Mouse (Mus musculus): ENCODE data around the gene 6330409D20Rik.

The 6330409D20Rik gene

DNA sequence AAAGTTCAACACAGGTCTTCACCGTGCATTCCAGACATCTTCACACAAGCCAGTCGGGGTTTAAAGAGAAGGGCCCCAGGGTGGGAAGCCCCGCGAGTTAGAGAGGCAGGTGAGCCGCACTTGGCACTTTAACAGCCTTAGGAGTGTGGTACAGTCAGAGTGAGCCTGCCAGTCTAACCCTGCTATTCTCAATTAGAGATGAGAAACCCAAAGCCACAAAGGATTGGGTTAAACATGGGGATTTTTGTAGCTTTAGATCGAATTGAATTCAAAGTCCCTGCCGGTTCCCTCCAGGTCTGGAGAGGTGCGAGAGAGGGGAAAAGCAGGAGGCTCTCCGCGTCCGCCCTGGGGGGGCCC, at the start of gene 6330409D20Rik:
6330409D20Rik (minus strand) TSS at position 101 of the 357 bp plus-strand sequence.
- DNase-seq = no peak

DNA sequence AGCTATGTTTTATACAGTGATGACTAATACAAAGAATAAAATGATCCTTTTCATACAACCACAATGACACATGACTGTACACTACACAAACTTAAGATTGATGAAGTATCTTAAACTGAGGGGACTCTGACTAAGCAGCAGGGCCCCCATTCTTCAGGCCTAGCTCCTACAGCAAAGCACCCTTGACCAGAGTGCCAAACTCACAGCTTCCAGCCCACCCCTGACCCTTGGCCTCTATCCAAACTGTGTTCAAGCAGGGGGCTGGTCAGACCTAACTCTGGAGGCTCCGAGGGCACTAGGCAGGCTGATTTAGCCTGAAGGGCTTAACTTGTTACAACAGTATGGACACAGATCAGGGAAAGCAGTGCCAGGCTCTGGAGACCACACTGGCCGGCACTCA, 47.8 kb upstream of the 6330409D20Rik start:
- DNase-seq = no peak

DNA sequence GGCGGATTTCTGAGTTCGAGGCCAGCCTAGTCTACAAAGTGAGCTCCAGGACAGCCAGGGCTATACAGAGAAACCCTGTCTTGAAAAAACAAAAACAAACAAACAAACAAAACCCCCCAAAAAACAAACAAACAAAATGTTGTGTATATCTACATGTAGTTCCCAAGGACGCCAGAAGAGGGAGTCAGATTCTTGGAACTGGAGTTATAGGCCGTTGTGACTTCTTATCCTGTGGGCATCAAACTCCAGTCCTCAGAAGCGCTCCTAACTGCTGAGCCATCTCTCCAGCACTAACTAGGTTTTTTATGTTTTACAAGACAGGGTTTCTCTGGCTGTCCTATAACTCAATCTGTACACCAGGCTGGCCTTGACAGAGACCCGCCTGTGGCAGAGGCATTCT, 46.4 kb upstream of the 6330409D20Rik start:
- no peak for DNase-seq

DNA sequence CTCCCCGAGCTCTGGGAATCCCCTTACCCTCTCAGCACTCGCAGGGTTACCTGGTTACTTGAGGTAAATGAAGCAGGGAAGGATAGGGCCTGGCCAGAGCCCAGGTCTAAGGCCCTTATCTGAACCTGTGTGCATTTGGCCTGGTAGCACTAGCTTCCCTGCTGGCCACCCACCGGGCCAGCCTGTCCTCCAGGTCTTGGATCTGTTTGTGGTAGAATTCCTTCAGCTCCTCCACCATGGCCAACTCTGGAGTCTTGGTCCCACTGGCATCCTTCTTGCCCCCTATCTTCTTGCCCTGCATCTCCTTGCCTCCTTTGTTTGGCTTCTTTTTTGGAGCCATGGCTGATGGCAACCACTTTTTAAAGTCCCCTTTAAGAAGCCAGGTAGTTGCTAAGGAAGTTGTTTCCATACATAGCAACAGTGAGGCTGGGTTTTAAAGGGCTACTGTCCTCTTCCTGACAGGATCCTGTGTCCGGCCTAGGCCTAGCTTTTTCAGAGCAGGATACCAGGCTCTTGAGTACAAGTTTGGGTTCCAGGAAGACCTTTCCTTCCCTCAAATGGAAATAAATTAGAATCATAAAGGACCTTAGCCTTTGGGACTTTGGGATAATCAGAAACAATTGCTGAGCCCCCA, 43.3 kb upstream of the 6330409D20Rik start, which contains the start of gene Cfap157:
Cfap157 (minus strand) TSS at position 381 of the 634 bp plus-strand sequence.
- no peak for DNase-seq

GRCm38 (mm10) chr2:32781710-32782109, 40.9 kb upstream of the 6330409D20Rik start:
- peak; percentile 10 for DNase-seq

DNA sequence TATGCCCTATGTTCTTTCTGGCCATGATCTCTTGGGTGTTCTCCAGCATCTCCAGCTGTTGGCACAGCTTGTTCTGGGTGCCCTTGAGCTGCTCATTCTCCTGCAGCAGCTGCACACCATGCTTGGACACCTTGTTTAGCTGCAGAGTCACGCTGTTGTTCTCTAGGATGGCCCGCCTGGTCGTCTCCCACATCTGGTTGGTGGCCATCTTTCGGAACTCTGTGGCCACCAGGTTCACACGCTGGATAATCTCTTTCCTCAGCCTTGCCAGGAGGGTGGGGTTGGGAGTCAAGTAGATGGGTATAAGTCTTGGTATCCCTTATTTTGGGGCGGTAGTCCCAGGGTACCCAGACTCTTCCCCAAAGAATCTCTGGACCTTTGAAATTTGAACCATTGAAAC, 38.9 kb upstream of the 6330409D20Rik start:
- no peak for DNase-seq

DNA sequence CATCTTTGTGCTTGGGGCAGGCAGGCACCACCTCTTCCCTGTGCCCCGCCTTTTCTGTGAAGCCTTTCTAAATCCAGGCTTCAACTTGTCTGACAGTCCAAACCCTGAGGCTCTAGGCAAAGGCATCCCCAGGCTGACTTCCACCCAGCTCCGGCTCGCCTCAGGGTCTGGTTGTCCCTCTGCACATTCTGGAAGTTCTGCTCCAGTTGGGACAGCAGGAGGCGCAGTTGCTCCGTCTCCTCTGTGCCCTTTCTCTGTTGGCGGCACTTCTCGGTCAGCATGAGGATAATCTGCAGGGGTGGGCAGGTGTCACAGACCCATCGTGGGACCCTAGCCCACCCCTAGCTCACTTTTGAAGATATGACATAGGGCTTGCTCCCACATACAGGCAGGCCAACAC, 38.3 kb upstream of the 6330409D20Rik start:
- peak; percentile 73 for DNase-seq

- DNase-seq = peak; percentile 93
Observed at GRCm38 (mm10) chr2:32778081-32778480, 37.3 kb upstream of the 6330409D20Rik start.

DNA sequence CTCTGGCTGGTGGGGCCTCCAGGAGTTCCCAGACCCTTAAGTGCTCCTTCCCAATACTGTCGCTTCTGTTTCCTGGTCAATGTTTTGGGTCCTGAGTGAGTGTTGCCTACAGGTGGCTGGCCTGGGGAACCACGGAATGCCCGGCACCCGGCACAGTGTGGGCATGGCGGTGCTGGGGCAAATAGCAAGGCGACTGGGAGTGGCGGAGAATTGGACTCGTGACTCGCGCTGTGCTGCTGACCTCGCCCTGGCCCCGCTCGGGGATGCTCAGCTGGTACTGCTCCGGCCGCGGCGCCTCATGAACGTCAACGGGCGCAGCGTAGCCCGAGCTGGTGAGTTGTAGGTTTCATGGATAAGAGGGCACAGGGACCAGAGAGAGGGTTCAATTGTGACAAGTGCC, 35.4 kb upstream of the 6330409D20Rik start:
- peak; percentile 45 for DNase-seq

GRCm38 (mm10) chr2:32775359-32776074, 34.7 kb upstream of the 6330409D20Rik start, which contains the start of the genes Ttc16 and Ptrh1:
Gene Ttc16 (minus strand): TSS chr2:32775633.
Gene Ptrh1 (plus strand): TSS chr2:32775786.
- DNase-seq = peak; percentile 97

DNA sequence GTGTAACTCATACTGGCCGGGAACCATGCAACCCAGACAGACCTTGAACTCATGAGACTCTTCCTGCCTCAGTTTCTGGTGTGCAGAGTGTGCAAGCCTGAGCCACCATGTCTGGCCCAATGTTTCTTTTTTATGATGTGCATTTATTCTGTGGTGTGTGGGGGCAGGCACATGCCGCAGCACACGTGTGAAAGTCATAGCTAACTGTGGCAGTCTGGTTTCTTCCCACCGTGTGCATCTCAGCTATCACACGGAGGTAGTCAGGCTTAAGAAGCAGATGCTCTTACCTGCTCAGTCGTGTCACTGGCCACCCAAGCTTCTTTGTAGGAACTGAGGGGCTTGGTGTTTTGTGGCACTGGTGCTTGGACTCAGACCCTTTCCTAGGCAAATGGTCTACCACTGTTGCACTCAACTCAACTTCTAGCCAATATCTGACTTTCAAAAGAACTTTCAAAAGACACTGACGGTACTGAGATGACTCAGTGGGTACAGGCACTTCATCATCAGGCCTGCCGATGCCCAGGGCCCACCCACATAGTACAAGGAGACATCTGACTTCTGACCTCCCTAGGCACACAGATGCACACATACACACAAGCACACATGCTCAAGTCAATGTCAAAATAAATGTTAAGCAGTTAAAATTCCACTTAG, 31.9 kb upstream of the 6330409D20Rik start:
- DNase-seq = no peak

DNA sequence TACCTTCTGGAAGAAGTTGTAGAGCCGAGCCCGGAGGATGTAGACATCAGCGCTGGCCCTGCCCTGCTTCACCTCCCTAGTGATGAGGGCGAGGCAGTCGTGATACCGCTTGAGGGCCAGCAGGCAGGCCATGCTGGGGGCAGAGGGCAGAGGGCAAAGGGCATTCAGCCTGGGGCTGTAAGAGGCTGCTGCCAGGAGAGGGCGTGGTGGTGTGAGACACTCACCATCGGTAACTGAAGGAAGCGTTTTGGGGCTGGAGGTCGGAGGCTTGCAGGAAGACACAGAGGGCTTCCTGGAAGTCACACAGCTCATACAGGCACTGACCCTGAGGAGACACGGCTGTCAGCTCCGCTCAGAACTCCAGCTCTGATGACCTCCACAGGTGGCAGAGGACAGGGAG, 31.1 kb upstream of the 6330409D20Rik start:
- peak; percentile 44 for DNase-seq

DNA sequence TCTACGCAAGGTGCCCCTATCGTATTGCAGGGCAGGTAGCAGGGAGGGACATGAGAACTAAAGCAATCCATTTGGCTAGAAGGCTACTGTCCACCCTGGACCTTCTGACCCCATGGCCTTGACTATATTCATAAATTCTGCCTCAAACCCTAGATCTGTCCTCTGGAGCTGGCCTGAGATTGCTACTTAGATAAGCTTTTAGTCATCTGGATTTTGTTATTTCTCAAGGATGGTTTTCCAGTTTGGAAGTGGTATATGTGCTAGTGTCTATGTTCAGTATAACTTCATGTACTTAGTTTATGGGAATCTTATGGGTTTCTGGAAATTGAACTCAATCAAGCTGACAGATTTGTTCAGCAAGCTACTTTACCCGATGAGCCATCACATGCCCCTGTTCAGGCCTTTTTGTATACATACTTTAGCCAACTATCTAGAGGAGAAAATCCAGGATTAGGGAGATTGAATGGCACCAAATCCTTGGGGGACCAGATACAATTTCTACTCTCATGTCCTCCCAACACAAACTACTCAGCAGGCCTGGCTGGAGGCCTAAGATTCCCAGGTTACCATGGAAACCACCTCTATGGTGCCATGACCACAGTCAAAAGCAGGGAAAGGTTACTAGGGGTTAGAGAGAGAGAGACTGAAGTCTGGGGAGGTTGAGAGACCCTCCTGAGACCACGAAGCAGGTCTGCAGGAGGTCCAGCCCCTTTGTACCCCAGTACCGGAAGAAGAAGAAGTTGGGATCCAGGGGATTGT, 28.7 kb upstream of the 6330409D20Rik start:
- no peak for DNase-seq

DNA sequence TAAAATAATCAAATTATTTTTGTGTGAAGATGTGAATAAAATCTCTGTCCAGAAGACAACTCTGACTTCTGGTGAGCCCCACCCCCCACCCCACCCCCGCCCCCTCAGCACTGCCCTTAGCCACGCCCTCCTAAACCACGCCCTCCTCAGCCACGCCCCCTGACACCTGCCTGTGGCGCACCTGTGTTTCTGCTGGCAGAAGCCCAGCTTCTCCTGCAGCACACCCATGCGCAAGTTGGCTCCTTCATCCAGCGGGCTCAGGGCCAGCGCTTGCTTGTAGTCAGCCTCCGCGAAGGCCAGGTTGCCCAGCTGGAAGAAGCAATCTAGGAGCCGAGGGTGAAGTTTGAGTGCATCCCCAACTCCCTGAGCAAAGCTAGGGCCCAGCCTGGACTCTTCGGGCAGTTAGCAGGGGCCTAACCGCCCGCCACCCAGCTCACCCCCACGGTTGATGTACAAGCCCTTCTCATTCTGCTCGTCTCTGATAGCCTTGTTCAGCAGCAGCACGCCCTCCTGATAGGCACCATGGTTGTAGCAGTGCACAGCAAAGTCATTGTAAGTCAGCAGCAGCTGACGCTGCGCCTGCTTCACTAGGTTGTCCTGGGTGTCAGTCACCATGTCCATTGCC, 28.0 kb upstream of the 6330409D20Rik start:
- peak; percentile 29 for DNase-seq

DNA sequence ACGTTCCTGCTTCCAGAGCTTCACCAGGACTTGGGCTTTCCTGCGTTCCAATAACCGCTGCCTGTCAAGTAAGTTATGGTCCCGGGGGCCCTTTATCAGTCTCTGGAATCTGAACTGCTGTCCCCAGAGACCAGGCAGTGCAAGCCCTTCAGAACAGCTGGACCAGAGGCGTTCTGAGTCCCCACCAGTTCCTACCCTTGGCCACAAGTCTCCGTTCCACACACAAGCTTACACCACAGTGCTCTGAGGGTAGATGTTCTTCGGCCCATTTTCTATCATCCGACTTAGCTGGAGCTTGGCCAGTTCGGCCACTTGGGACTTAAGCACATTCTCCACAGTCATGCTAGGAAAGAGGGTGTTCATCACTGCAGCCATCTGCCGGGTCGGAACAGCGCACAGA, 26.4 kb upstream of the 6330409D20Rik start:
- DNase-seq = no peak

- no peak for DNase-seq
Observed at GRCm38 (mm10) chr2:32763353-32763752, 22.5 kb upstream of the 6330409D20Rik start.

GRCm38 (mm10) chr2:32761859-32762258, 21.0 kb upstream of the 6330409D20Rik start:
- no peak for DNase-seq

DNA sequence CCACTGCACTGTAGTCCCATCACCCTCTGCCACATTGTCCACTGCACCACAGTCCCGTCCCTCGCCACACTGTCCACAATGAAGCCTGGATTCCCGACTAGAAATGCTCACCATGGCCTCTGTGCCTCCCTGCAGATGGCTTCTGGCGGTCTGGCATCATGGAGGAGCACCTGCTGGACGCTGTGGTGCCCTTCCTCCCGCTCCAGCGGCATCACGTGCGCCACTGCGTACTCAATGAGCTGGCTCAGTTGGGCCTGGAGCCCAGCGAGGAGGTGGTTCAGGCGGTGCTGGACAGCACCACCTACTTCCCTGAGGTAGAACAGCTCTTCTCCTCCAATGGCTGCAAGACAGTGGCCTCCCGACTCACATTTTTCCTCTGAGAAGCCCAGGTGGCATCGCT, 20.5 kb upstream of the 6330409D20Rik start:
- DNase-seq = no peak

DNA sequence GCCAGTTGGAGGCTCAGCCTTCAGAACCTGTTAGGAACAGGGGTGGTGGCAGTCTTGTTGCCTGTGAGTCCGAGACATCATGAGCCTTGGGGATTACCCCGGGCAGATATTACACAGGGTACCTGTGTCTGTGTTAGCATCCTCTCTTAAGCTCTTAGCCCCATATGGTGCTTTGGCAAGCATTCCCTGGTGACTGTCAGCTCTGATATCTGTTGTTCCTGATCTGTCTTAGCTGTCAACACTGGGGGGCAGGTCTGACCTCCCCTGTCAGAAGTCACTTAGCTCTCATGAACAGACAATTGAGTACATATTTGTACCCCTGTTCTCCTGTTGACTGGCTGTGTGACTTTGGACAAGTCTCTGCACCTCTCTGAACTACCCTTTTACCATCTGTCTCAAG, 18.2 kb upstream of the 6330409D20Rik start:
- no peak for DNase-seq

GRCm38 (mm10) chr2:32758503-32758902, 17.7 kb upstream of the 6330409D20Rik start:
- DNase-seq = peak; percentile 21

DNA sequence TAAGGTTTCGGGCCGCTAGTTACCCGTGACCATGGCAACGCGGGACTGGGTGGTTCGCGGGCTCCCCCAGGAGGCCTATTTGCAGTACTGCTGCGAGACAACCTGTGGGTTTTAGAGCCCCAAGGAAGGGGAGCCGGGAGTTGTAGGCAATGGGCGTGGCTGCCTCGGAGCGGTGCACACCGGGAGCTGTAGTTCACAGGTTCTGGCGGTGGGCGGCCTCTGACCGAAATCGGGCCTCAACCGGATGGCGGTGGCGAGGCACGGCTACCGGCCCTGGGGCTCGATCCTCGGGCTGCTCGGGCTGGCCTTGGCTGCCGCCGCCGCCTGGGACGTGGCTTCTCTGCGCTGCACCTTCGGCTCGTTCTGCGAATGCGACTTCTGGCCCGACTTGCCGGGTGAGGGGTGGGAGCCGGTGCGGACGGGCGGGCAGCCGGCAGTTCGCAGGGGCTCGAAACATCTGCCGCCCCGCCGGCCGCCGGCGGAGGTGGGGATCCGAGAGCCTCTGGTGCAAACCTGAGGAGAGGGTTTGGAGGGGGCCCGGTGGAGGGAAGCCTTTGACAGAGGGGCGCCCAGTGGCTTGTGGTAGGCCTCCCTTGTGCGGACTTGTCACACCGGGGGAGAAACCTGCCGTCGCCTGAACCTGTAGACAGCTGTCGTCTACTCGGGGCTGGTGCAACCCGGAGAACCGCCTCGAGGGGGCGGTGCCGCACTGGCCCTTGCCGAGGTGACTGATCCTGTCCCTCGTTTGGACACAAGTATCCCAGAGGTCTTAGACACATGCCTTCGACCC, 16.4 kb upstream of the 6330409D20Rik start, which contains the start of gene Tor2a:
Tor2a (plus strand) TSS at position 179 of the 790 bp plus-strand sequence.
- peak; percentile 99 for DNase-seq

DNA sequence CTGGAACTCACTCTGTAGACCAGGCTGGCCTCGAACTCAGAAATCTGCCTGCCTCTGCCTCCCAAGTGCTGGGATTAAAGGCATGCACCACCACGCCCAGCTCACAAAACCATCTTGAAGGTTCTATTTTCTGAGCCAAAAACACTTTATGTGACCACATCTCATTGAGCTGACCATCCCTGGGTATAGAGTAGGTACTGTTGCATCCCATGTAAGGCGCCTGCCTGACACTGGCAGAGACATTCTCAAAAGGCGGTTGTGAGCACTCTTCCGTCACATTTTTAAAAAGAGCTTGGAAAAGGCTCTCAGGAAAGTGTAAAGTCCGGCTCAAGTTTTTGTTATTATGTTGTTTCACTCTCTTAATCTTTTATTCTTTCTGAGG, 15.8 kb upstream of the 6330409D20Rik start:
- DNase-seq = no peak
